Mouse (Mus musculus): ENCODE results near the gene Cxcl17.

GRCm38 (mm10) chr7:25391856-25392453, 20.7 kb downstream of the Cxcl17 start:
- TF ChIP-seq MAFK (IDR thresholded peaks at IDR 0.05; ENCODE audit: insufficient replicate concordance, low read length) (no peak), CTCF (conservative IDR thresholded peaks at IDR 0.05 in 1 of 2, IDR thresholded peaks at IDR 0.05 in 1 of 2; ENCODE audit: low read depth in 2 of 2, low read length in 2 of 2) (no peak), ZKSCAN1 (IDR thresholded peaks at IDR 0.05; ENCODE audit: borderline replicate concordance, low read depth, low read length) (no peak), NRF1 (IDR thresholded peaks at IDR 0.05; ENCODE audit: low read depth, low read length) (no peak), MYC (IDR thresholded peaks at IDR 0.05; ENCODE audit: low read depth, low read length) (no peak), EP300 (IDR thresholded peaks at IDR 0.05; ENCODE audit: low read length) (no peak), MXI1 (IDR thresholded peaks at IDR 0.05; ENCODE audit: low read depth, low read length) (no peak), KAT2A (IDR thresholded peaks at IDR 0.05; ENCODE audit: insufficient replicate concordance, low read length) (no peak), ELF1 (IDR thresholded peaks at IDR 0.05; ENCODE audit: low read depth, low read length) (no peak)

Data from CH12.LX (cell line).